Mouse (Mus musculus) embryo, embryonic 10 days (tissue): ENCODE results near the gene Piga.

ENCODE experiments used
- DNase-seq: peaks from one replicate; pipeline ENCODE4 v3.0.0-alpha.2; 2015; ENCODE audit warnings: low spot score

Gene Piga

DNA sequence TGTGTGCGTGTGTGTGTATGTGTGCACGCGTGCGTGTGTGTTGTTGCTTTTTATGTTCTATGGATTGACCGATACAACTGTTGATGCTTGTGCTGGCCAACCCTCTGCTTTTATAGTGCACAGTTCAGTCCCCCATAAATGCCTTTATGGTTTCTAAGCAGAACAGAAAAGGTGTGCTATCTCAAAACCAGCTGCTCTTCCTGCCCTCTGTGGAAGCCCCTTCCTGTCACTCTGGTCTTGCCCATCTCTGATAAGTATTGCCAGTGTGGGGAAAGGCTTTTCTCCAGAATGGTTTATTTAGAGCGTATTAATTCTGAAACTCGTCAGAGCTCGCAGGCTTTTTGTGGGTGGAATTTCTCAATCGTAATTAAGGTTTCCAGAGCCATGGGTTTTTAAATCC lies 13.1 kb downstream of the Piga start:
- DNase-seq, result no peak

DNA sequence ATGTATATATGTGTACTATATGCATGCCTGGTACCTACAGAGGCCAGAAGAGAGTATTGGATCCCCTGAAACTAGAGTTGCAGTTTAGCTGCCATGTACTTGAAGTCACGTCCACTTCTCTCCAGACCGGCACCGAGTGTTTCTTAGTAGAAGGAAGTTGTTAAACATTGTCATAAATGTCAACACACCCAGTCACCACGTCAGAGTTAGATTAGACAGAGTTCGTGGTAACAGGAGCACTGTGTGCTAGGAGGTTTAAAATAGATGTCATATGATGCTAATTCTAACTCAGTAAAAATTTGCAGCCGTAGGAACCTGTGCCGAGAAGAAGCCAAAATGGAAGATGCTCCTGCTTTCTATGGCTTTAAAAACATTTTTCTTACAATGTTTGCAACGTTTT lies 17.1 kb downstream of the Piga start, which contains the start of gene Asb11:
Asb11 (plus strand) TSS at position 286 of the 400 bp plus-strand sequence.
- DNase-seq, result no peak

DNA sequence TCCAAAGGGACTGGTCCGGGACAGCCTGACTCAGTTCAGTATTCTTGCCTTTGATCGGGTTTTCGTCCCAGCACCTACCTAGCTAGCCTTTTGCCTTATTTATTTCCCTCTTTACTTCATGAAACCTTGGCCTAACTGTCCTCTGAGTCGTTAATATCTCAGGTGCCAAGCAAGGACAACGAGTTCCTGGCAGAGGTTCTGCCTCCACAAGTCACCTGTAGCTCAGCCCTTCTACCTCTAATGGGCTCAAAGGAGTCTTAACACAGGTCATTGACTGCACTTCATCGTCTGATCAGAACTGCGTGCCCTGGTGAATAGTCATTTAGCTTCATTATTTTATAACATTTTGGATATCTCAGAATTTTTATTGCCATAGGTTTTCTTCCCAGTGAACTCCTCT lies 19.9 kb downstream of the Piga start:
- DNase-seq, result no peak

DNA sequence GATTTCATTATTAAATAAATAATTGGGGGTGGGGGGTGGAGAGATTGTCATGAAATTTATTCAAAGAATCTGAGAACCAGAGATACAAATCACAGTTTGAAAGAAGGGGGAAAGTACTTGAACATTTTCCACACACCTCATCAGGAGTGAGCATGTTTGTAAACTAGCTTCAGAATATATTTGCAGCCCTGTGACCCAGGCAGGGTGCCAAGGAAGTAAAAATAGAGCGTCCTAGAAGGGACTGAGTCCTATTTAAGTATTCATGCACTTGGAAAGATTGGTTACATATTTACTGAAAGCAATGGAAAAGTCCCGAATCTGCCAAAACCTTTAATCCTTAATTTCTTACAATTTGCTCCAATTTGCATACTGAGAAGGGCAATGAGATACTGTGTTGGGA lies 20.6 kb downstream of the Piga start:
- no peak for DNase-seq

DNA sequence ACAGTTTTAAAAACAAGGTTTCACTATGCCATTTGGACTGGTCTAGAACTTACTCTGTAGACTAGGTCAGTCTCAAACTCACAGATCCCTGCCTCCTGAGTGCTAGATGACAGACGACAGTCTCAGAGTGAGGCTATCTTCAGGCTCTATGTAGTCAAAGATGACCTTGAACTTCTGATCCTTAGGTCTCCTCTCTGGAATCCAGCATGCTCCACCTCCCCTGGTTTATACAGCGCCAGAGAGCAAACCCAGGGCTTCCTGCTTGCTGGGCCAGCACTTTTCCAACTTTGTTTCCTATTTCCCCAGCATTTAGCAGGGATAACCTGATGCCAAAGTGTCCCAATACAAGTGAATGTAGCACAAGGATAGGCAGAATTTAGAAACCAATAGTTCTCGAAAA lies 21.1 kb downstream of the Piga start:
- DNase-seq, result no peak

DNA sequence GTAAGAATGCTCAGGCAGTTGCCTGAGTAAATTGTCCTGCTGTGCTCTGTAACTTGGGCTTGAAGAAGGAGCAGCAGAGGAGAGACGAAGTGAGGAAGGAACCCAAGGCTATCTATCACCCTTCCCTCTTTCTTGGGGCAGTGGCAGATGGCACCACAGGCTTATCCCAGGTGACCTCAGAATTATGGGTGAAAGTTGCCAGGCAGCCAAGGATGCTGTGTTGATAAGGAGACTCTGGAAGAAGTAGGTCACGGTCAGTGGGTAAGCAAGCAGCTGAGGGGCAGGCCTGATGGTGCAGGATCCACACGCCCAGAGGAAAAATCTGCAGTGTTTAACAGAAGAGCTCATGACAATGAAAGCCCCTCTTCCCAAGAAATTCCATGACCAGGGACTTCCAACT lies 21.7 kb downstream of the Piga start:
- no peak for DNase-seq

DNA sequence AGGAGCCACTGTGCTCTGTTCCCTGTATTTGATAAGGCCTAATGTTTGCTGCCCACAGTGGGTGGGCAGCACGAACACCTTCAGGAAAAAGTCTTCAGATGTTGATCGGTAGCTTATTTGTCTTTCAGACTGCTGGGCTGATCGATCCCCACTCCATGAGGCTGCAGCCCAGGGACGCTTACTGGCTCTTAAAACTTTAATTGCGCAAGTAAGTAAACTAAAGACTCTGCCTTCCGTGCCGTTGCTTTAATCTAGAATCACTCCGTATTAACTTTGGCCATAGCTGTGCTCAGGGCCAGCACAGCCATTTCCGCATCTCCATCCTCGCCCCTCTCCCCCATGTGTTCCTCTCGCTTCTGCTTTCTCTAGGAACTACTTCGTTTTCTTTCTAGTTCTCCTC lies 26.0 kb downstream of the Piga start:
- no peak for DNase-seq

DNA sequence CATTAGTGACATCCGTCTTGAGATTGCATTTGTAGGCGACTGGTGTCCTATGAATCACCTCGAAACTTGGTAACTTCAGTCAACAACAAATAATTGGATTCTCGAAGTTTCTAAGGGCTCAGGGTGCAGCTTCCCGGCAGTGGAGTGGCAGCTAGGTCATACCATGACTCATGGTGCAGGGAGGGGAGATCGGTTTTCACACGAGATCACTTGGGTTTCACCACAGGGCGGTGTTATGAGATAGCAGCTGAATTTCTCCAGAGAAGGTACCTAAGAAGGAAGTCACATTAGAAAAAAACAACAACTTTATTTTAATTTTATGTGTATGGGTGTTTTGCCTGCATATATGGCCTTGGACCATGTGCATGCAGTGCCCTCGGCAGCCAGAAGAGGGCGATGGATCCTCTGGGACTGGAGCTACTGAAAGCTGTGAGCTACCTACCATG lies 26.5 kb downstream of the Piga start:
- no peak for DNase-seq

DNA sequence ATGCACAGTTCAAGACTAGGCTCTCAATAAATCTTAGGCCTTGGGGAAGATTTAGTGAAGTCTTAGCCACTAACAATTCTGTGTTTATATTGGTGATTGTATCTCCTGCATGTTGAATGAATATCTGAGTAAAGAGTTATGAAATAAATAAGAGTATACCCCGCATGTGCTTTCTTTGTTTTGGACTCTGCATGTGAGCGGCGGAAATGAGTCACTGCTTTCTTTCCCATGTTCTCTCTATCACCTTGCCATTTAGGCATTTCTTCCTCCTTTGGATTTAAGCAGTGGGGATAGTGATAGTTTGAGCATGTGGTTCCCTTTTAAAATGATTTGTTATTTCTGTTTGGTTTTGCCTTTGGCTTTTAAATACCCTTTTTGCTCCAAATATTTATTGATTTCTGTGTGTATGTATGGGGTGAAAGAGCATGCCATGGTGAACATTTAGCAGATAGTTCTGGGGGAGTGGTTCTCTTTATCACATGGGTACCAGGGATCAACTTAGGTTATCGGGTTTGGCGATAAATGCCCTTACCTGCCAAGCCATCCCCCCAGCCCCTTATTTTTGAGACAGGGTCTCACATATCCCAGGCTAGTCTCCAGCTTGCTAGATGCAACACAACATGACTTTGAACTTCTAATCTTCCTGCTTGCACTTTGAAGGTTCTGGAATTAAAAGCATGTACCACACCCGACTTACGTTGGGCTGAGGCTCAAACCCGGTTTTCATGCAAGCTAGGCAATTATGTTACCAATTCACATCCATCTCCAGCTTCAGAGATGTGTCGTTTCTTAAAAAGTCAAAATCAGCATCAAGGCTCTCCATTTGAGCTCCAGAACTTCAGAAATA lies 27.5 kb downstream of the Piga start:
- no peak for DNase-seq

DNA sequence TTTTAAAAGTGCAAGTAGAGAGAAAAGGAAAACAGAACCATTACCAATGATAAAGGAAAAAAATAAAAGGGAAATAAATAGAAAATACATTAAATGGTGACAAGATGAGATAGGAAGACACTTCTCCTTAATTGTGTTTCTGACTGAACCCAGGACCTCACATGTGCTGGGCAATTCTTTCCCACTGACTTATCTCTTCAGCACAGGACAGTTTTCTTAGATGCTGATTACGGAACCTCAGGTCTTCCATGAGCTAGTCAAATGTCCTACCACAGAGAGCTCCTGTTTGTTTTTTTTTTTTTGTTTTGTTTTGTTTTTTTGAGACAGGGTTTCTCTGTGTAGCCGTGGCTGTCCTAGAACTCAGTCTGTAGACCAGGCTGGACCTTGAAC lies 28.1 kb downstream of the Piga start:
- no peak for DNase-seq

DNA sequence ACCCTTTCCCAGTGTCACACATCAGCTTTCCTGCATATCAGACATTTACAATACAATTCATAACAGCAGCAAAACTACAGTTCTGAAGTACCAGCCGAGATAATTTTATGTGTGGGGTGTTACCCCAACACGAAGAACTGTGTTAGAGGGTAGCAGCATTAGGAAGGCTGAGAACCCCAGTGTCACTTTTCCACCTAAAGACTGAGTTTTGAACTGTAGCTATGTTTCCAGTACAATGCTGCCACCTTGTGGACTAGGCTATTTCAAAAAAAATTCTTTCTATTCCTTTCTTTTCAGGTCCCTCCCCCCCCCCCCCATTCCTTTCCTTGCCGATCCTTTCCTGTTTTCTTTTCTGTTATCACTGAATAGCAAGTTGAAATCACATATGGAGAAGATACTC lies 29.6 kb downstream of the Piga start:
- DNase-seq, result peak; percentile 47

DNA sequence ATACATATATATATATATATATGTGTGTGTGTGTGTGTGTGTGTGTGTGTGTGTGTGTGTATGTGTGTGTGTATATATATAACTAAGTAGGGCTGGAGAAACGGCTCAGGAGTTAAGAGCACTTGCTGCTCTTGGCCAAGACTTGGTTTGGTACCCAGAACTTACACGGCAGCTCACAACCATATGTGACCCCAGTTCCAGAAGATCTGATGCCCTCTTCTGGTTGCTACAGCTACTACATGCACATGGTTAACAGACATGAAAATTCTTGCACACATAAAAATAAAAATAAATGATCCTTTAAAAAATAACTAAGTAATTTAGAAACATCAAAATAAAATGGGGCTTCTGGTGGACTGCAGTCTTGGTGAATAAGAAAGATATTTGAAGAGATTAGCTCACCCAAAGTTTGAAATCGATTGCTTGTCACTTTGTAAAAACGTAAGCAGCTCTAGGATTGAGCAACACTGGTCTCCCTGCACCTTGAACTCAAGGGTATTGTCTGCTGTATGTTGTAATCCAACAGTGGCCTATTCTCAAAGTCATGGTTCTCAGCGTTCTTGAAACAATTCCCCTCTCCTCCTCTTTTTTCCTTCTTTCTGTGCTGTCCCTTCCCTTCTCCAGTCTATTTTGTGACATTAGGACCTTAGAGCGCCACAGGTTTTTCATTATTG lies 39.8 kb downstream of the Piga start:
- DNase-seq, result peak; percentile 6
